Mouse (Mus musculus) megakaryocyte-erythroid progenitor cell, adult 5 weeks (primary cell): ENCODE data around the gene Grxcr1. TPM values are rescaled to one million over a fixed set of nuclear protein-coding genes. Genes with fewer than 3 reads are reported as not detected.

ENCODE experiments used
- polyA plus RNA-seq: library from polyadenylated mRNA; stranded (reverse); fragments of >175 nt; gene quantifications from 2 replicates; pipeline ENCODE4 v1.2.3, GENCODE M21; 2012

Gene Grxcr1
- polyA plus RNA-seq = not detected in 2 replicates

DNA sequence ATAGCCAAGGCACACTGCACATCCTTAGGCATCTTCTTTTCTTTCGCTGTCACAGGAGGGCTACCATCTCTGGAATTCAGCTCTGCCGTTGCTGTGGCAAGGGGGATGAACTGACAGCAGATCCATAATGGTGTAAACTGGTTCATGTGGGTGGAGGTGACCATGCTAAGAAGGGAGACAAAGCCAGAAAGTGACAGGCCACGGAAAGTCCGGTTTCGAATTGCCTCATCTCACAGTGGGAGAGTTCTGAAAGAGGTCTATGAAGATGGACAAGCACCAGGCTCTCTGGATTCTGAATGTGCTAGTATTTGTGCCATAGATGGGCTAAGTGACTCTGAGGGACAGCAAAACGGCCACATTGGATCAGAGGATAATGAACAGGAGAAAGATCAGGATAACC lies at the start of gene Grxcr1:
TSS of gene Grxcr1 (plus strand) at position 92 of the 400 bp plus-strand sequence.

Other genes starting within 250 kb of the Grxcr1 start
- 15.5 and 19.3 TPM in 2 replicates for gene Atp8a1, start 184.4 kb upstream of the Grxcr1 start, polyA plus RNA-seq
- gene Gm5108, start 90.2 kb upstream of the Grxcr1 start, polyA plus RNA-seq = not detected in 2 replicates
- not detected in 2 replicates for gene Gm21905, start 85.4 kb upstream of the Grxcr1 start, polyA plus RNA-seq